Mouse (Mus musculus) lung, adult 2 months (tissue): ENCODE results near the gene Gna15.

Experiments
- CTCF ChIP-seq: fragments of 200-500 bp; IDR thresholded peaks from 2 replicates; pipeline ENCODE4 v1.5.1; 2011; ENCODE audit warnings: mild to moderate bottlenecking, low read length, control low read depth; ENCODE audit not compliant: insufficient read depth
- POLR2A ChIP-seq: fragments of 200-500 bp; IDR thresholded peaks from 2 replicates; pipeline ENCODE4 v1.6.1; 2011; ENCODE audit warnings: low read depth, mild to moderate bottlenecking, control low read depth, low read length, borderline replicate concordance; ENCODE audit errors: extremely low read depth

DNA sequence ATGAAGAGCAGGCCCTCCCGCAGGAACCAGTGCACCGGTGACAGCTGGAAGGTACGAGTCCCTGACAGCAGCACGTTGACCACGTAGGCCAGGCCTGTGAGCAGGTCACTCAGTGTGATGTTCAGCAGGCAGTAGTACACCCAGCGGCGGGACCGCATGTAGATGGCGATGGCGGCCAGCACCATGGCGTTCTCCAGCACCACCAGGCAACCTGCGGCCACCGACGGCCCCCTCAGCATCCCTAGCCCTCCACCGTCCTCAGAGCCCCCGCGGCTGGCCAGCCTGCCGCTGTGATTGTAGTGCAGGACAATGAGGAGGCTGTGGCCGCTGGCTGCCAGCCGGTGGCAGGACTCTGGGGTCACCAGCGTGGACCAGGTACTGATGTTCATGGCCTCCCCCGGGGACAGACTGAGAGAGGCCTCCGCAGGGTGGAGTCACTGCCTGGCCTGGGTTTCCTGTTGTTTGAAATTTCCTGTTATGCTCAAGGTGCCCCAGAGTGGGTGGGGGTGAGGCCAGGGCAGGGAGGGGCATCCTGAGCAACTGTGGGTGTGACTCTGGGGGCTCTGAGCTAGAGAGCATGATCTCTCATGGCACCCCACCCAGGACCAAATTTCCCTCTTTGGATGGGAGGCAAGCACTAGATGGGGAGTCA, 24.6 kb downstream of the Gna15 start:
- TF ChIP-seq POLR2A: peak; percentile 77; the same call in 1 of the 2 replicates
- no peak for TF ChIP-seq CTCF
